Mouse (Mus musculus): ENCODE measurements around the gene Hspb6.
A peak's percentile ranks its signal among the peaks of the same experiment; 100 is the strongest.

Gene Hspb6

GRCm38 (mm10) chr7:30553810-30554584 is 2.0 kb downstream of the Hspb6 start:
- DNase-seq, result no peak

GRCm38 (mm10) chr7:30556894-30557536 is 5.0 kb downstream of the Hspb6 start:
- DNase-seq, result peak in 1 of 2 experiments; percentile 59

DNA sequence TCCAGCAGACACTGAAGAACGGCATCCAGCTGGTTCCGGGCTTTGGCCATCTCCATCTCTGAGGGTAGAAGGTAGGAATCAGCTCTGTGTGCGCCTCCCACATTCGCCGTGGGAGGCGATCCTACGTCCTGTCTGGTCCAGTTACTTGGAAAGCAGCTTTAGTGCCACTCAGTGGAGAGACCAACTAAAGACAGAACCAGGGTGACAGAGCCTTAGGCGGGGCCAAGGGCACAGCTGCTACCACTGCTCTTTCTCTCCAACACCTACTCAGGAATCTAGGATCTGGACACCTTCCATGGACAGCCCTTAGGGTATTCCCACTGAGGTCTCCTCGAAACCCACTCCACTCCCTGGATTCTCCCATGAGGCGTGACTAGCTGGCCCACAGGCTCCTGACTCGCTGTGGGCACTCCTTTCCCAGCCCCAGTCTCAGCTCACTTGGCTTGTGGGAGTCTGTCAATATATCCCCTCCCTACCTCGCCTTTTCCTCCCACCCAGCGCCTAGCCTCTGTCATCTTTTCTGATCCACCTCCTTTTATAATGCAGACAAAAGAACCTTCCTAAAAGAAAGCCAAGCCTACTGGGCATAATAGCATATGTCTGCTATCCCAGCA is 6.0 kb downstream of the Hspb6 start:
- no peak for DNase-seq

DNA sequence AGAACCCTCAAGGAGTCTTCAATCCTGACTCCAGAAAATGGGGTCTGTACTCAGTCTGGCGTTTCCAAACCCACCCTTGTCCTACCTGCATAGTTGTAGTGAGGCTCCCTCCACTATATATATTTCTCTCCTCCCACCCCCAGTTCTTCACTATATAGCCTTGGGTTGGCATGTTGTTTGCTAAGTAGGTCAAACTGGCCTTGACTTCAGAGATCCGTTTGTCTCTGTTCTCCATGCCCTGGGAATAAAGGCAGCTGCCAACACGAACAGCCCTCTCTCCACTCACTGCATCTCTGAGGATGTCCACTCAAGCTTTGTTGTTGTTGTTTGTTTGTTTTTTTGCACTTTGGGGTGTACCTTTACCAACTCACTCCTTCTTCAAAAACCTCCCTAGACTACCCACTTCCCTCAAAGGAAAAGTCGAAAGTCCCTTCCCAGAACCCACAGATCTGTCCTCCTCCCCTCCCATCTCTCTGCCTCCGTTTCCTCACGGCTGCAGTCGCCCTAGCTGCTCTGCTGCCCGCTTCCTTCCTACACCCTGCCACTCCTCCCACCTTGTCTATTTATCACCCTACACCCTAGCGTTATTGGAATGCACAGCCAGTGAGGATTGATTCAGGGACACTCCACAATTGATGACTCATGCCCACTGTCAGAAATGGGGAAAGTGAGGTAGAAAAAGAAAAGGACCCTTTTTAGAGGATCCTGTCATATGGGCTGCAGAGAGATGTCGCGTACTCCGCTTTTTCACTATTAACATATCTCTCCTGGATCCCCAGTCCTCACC is 6.9 kb downstream of the Hspb6 start:
- DNase-seq, result no peak

GRCm38 (mm10) chr7:30559443-30559954 is 7.5 kb downstream of the Hspb6 start, which contains the start of gene Lin37:
Gene Lin37 (minus strand): TSS chr7:30559838.
- DNase-seq, result peak; percentile 99

DNA sequence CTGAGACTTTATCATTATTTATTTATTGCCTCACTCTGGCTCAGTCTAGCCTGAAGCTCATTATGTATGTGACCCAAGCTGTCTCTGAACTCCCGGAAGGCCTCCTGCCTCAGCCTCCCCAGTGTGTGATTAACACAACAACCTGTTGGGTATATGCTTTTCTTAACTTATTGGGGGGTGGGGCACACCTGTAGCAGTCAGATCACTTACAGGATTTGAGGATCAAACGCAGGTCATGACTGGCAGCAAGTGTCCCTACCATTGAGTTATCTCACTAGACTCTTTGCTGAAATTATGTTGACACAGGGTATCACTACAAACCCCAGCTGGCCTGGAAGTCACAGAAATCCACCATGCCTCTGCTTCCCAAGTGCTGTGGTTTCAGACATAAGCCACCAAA is 8.3 kb downstream of the Hspb6 start:
- no peak for DNase-seq

DNA sequence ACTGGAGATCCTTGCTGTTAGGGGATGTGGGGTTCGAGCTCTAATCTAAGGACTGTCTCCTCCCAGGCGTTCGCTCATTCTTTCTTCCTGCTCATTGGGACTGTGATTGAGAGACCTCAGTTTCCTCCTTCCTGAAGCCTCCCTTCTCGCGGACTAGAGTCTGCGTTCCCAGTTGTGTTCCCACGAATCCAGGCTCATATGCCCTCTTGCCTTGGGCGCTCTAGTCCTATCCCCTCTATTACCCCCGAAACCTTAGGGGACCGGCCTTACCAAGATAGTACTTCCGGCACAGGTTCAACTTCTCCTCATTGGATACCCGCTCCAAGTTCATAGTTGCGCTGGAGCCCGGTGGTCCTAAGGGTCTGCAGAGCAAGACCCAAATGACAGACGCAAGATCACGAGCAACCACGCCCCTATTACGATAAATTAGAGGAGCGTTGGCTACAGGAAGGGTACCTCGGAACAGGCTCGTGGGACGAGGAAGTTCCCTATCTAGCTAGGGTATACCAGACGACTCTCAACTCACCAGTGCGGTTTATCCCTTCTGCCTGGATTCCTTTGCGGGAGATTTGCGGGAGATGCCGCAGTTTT is 10.6 kb downstream of the Hspb6 start:
- DNase-seq, result no peak

- peak; percentile 97 to 98 for DNase-seq
Measured at GRCm38 (mm10) chr7:30563117-30563905, 11.3 kb downstream of the Hspb6 start, which contains the start of the genes U2af1l4, Gm49396 and Psenen. Gene U2af1l4 (plus strand): TSS chr7:30563301. Gene Gm49396 (plus strand): TSS chr7:30563344. Gene Psenen (minus strand): TSS chr7:30563627.

- DNase-seq, result no peak
Measured at GRCm38 (mm10) chr7:30563906-30564280, 11.9 kb downstream of the Hspb6 start.

DNA sequence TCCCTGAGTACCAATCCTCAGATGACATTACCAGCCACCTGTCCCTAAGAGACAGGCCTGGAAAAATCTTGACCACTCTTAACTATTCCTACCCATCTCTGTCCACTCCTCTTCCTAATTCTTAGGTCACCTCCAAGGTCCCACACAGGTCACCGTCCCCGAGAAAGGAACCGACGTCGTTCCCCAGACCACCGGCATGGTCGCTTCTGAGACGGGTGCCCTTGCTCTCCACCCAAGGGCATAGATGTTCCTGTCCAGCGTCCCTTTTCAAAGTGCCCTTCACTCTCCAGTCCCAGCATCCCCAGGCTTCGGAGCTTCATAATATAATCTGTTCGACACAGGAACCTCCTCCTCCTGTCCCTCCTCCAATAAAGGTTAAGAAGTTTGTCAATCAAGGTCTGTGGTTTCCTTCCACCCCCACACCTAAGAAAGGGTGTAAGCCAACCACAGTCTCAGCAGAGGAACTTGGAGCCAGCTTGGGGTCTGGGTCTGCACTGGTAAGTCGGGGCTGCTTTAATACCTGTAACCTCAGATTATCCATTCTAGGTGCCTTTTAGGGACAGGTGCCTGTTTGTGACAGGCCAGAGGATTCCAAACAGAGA is 13.1 kb downstream of the Hspb6 start, which contains the start of gene Igflr1:
Gene Igflr1, plus strand, starts transcription at position 458 of the 602 bp plus-strand sequence.
- no peak for DNase-seq

- no peak for DNase-seq
Measured at GRCm38 (mm10) chr7:30566033-30566432, 14.1 kb downstream of the Hspb6 start.

DNA sequence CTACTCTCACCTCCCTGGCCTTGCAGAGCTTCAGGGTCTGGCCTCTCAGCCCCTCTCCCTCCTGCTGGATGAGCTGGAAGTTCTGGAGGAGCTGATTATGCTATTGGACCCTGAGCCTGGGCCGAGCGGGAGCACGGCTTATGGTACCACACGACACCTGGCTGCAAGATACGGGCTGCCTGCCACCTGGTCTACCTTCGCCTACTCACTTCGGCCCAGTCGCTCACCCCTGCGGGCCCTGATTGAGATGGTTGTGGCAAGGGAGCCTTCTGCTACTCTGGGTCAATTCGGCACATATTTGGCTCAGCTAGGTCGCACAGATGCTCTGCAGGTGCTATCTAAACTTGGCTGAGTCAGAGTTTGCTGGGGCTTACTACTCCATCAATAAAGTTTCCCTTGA is 15.6 kb downstream of the Hspb6 start:
- DNase-seq, result no peak

DNA sequence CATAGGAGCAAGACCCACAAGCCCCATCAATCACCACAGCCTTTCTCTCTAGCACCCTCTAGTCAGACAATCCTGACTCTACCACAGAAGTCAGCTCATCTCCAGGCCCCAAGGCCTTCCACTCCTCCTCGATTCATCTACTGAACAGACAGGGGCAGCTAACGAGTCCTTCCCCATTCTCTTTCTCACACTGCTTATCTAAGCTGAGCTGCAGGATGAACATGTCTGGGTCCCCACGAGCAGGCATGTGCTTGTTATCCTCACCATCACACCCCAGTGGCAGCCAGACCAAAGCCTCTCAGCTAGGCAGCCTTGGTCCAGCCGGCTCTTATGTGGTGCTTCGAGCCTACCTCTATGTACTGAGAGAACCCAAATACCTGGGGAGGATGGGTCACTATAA is 20.4 kb downstream of the Hspb6 start:
- no peak for DNase-seq

- peak; percentile 86 to 90 for DNase-seq
Measured at GRCm38 (mm10) chr7:30572969-30573368, 21.0 kb downstream of the Hspb6 start.

DNA sequence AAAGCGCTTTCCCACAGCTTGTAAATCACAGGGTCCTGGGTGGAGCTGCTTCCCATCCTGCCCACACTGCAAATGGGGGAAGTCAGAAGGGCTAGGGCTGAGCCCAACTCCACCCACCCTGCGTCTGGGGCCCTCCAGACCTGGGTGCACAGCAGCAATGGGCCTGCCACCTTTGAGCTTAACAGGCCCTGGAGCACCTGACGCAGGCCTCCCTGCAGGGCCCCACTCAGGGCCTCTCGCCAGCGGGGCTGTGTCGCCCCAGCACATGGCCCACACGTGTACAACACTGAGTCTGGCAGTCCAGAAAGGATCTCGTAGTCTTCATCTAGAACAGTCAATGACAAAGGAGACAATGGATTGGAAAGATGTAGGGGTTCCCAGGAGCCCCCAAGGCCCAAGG is 28.0 kb downstream of the Hspb6 start:
- DNase-seq, result no peak

DNA sequence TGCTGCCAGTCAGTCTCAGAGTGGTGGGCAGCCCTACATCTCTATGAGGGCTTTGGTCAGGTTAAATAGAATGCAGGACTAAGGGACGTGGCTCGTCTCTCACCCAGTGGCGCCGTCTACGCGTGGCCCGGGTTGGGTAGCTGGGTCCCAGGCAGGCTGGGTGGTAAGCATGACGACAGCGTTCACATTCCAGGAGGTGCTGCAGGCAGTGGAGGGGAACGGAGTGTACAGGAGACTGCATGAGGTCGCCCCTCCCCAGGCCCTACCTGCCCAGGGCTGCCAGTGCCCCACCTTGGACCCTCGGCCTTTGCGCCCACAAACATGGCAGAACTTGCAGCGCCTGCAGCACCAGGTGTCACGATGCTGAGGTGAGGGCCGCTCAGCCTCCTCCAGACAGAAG is 29.6 kb downstream of the Hspb6 start:
- DNase-seq, result peak in 1 of 2 experiments; percentile 10

DNA sequence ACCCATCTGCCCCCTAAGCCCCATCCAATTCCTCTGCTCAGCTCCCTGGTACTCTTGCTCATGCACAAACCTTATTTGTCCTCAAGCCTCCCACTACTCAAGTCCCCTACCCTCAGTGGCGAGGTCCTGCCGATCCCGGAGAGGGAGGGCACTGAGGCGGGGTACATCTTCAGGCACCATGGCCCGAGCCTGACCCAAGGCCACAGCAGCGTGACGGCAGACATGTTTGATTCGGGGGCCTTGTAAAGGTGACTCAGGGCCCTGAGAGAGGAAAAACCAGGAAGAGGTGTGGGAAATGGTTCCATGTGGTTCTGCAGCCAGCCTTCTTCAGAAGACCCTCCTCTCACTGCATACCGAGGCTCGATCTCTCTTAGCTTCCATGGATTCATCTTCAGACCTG is 32.4 kb downstream of the Hspb6 start:
- DNase-seq, result no peak

DNA sequence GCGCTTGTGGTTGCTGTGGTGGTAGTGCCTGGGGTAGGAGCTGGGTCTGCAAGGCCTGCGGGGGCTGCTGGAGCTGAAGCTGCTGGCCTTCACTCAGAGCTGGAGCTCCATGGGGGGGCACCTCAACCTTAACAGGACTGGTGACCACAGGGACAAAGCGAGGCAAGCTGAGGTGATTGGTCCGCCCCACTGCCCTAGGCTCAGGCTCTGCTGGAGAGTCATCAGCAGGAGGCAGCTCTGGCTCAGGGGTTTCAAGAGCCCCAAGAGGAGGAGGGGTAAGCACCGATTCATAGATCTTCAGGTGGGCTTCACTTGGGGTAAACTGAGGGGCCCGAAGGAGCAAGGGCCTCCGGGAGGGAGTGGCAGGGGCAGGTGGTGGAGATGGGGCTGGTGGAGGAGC is 33.2 kb downstream of the Hspb6 start:
- no peak for DNase-seq

DNA sequence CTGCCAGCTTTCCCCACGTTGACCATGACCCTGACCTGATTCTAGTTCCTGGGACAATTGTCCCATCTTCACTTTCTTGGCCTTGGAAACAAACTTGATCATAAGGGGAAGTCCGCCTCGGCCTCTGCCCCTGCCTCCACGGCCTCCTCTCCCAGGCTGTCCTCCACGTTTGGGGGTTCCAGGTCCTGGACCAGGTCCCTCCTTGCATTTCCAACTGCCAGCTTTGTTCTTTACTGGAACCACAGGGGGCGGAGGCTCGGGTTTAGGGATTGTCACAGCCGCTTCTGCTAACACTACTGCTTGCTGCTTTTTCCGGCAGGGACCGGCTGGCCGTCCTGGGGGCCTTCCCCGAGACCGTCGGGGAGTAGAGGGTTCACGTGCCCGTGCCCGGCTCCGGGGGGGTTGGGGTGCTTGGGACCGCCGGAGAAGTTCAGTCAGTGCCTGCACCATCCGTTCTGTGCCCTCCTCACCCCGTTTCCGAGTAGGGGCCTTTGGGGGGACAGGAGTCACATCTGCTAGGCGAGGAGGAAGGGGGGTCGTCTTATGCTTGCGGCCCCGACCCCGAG is 34.6 kb downstream of the Hspb6 start:
- peak in 1 of 2 experiments; percentile 40 for DNase-seq

- peak; percentile 67 to 74 for DNase-seq
Measured at GRCm38 (mm10) chr7:30587842-30588667, 36.1 kb downstream of the Hspb6 start.

Measured in cerebellum, postnatal 14 days (tissue).